21 mouse cellular contexts compared by ENCODE assay signal in genomic region chr7:83561849-83562248, GRCm38 (mm10). TPM values are rescaled to one million over a fixed set of nuclear protein-coding genes. Genes with fewer than 3 reads are reported as not detected.
"Had no signal": no experiment of that assay in that cellular context is flagged by ENCODE, and none has a peak within 500 bp of the region (broad histone marks: within the 10 kb centered on the region; RNA-seq: fewer than 3 reads in every experiment).

No protein-coding gene starts in this region.

- H3K4me1 ChIP-seq: limb, embryonic 15.5 days had no signal

- H3K36me3 ChIP-seq: kidney, embryonic 15.5 days; limb, embryonic 12.5 days; limb, embryonic 15.5 days had no signal

- ATAC-seq: intestine, postnatal 0 days; liver, postnatal 0 days; lung, postnatal 0 days had no signal

- DNase-seq: kidney, adult 2 months; kidney, postnatal 10 days; kidney, postnatal 36 days; layer of hippocampus, postnatal 36 days; left cerebral cortex, postnatal 4 days; liver, postnatal 0 days; lung, embryonic 14.5 days; right cerebral cortex, postnatal 25 days; spleen, adult 18-20 months; thymus, adult 18-20 months; thymus, postnatal 36 days had no signal

- H3K9me3 ChIP-seq: kidney, embryonic 15.5 days; limb, embryonic 12.5 days; limb, embryonic 15.5 days had no signal

- H3K27ac ChIP-seq: kidney, embryonic 15.5 days; left cerebral cortex, adult 2 months; limb, embryonic 12.5 days; limb, embryonic 15.5 days; liver, embryonic 14.5 days; macrophage had no signal

- H3K27me3 ChIP-seq: kidney, embryonic 15.5 days; limb, embryonic 12.5 days; limb, embryonic 15.5 days had no signal

- H3K9ac ChIP-seq: kidney, embryonic 15.5 days; limb, embryonic 12.5 days; limb, embryonic 15.5 days; liver, embryonic 14.5 days; liver, postnatal 0 days; lung, embryonic 14.5 days had no signal

- H3K4me3 ChIP-seq: kidney, embryonic 15.5 days; left cerebral cortex, adult 2 months; limb, embryonic 12.5 days; limb, embryonic 15.5 days had no signal

- H3K4me2 ChIP-seq: kidney, embryonic 15.5 days; limb, embryonic 12.5 days; limb, embryonic 15.5 days; liver, embryonic 11.5 days; lung, embryonic 14.5 days had no signal

RNA-seq across cellular contexts. Expression of gene Tmc3, which starts 22.9 kb away (rescaled TPM):
- total RNA-seq: megakaryocyte, adult 5-6 weeks had no signal
- polyA plus RNA-seq: macrophage had no signal
